Mouse (Mus musculus) intestine, embryonic 16.5 days (tissue): ENCODE measurements at regions not wholly inside any gene's neighbourhood (a gene's known extent, or its start where the extent isn't known, plus 50 kb on each side); places are given as distances from the start of the nearest gene placed in this dataset.

ENCODE experiments used
- ATAC-seq: fragments of 200-750 bp; cut with Nextera tagmentation; 2 replicates; pipeline ENCODE4 v1.8.0; 2017; ENCODE audit warnings: moderate TSS enrichment, moderate library complexity
- H3K27ac ChIP-seq: fragments of 300-500 bp; sonication (generic); 2 replicates; pipeline ENCODE4 v1.5.1; 2014; ENCODE audit warnings: mild to moderate bottlenecking, low read length
- H3K27me3 ChIP-seq: fragments of 300-500 bp; sonication (generic); replicated peaks from 2 replicates; pipeline ENCODE4 v1.6.1; 2014; ENCODE audit warnings: low read length, control low read depth, mixed read lengths; ENCODE audit not compliant: control insufficient read depth, insufficient read depth
- H3K36me3 ChIP-seq: fragments of 300-500 bp; sonication (generic); 2 replicates; pipeline ENCODE4 v1.6.1; 2014; ENCODE audit warnings: low read length, control low read depth; ENCODE audit not compliant: control insufficient read depth, insufficient read depth
- H3K4me1 ChIP-seq: fragments of 300-500 bp; sonication (generic); 2 replicates; pipeline ENCODE4 v1.6.1; 2014; ENCODE audit warnings: low read length, control low read depth, mixed read lengths; ENCODE audit not compliant: control insufficient read depth, insufficient read depth
- H3K4me2 ChIP-seq: fragments of 300-500 bp; sonication (generic); 2 replicates; pipeline ENCODE4 v1.6.1; 2014; ENCODE audit warnings: low read depth, low read length, control low read depth
- H3K4me3 ChIP-seq: fragments of 300-500 bp; sonication (generic); 2 replicates; pipeline ENCODE4 v1.5.1; 2014; ENCODE audit warnings: mild to moderate bottlenecking, low read length
- H3K9ac ChIP-seq: fragments of 300-500 bp; sonication (generic); 2 replicates; pipeline ENCODE4 v1.6.1; 2014; ENCODE audit warnings: low read depth, low read length
- H3K9me3 ChIP-seq: fragments of 300-500 bp; sonication (generic); 2 replicates; pipeline ENCODE4 v1.6.1; 2016; ENCODE audit warnings: low read length, control low read depth; ENCODE audit not compliant: control insufficient read depth
- WGBS: fragments of 180-500 bp; shearing (Covaris S2); extraction: QIAGEN DNeasy Blood & Tissue Kit; methylation state at CpG from one replicate; pipeline ENCODE4 v1.1.7; 2014; 5-methylcytosine and 5-hydroxymethylcytosine counted together

- no peaks in the 10 kb centered on the region for H3K36me3 ChIP-seq
- no peaks in the 10 kb centered on the region for H3K9me3 ChIP-seq
- H3K4me3 ChIP-seq, result no peak overlapping the region
- H3K27ac ChIP-seq, result no peak overlapping the region
- no peak overlapping the region for H3K4me2 ChIP-seq
- ATAC-seq, result no peak
- no peaks in the 10 kb centered on the region for H3K4me1 ChIP-seq
- H3K27me3 ChIP-seq, result no peaks in the 10 kb centered on the region
- H3K9ac ChIP-seq, result no peak overlapping the region
- WGBS, result 71% methylated on average over 1 of the region's 1 CpGs
Observed at GRCm38 (mm10) chr15:42364979-42365378, 2230.8 kb downstream of the 9330182O14Rik start.

GRCm38 (mm10) chr15:42366796-42367195, 2232.6 kb downstream of the 9330182O14Rik start:
- H3K4me3 ChIP-seq, result no peak overlapping the region
- no peak overlapping the region for H3K9ac ChIP-seq
- H3K4me1 ChIP-seq, result no peaks in the 10 kb centered on the region
- H3K4me2 ChIP-seq, result no peak overlapping the region
- H3K9me3 ChIP-seq, result no peaks in the 10 kb centered on the region
- 74% methylated on average over 3 of the region's 3 CpGs for WGBS
- no peak for ATAC-seq
- H3K27me3 ChIP-seq, result no peaks in the 10 kb centered on the region
- H3K27ac ChIP-seq, result no peak overlapping the region
- no peaks in the 10 kb centered on the region for H3K36me3 ChIP-seq

DNA sequence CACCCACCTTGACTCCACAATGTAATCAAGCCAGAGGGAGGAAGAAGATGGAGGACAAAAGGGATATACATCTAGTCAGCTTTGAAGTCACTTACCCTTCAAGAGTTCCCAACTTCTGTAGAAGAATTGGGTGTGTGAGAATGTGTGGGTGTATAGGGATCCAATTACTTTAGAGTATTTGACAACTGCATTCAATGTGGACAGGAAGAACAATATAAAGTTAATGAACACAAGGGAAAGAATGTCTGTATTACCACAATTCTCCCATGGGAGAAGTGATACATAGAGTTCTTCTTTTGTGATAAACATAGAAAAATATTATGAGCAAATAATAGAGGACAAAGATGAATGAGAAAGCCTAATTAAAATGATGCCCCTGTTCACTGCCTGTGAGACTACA, 2235.4 kb downstream of the 9330182O14Rik start:
- H3K36me3 ChIP-seq, result no peaks in the 10 kb centered on the region
- no peak overlapping the region for H3K4me3 ChIP-seq
- ATAC-seq, result no peak
- no peaks in the 10 kb centered on the region for H3K9me3 ChIP-seq
- H3K27me3 ChIP-seq, result no peaks in the 10 kb centered on the region
- no peak overlapping the region for H3K27ac ChIP-seq
- H3K9ac ChIP-seq, result no peak overlapping the region
- no peaks in the 10 kb centered on the region for H3K4me1 ChIP-seq
- no peak overlapping the region for H3K4me2 ChIP-seq

GRCm38 (mm10) chr15:42370044-42370443, 2235.9 kb downstream of the 9330182O14Rik start:
- no peak for ATAC-seq
- H3K4me1 ChIP-seq, result no peaks in the 10 kb centered on the region

DNA sequence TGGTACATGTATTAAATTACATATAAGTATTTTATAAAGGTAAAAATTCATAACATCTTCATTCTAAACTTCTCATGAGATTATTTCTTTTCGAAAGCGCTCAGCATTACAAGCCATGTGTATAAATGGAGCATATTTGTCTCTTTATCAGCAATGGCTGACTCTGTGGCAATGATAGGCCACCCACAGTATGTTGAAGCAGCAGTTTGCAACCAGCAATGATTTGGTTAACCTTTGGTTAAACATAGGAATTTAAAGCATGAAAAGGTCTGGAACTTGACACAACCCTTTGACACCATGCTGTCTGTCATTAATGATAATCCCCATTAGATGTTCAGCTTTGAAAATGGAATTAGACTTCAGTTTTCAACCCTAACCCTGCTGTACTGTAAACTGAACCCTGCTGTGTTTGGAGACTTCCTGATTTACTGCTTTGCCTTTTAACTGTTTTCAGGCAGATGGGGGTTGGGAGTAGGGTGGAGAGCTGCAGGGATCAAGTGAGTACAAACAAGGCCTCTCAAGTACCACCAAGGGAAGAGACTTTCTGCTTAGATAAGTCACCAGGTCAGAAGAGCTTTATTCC, 2238.6 kb downstream of the 9330182O14Rik start:
- Histone ChIP-seq H3K4me1 (no peaks in the 10 kb centered on the region), H3K4me3 (no peak overlapping the region), H3K27ac (no peak overlapping the region), H3K36me3 (no peaks in the 10 kb centered on the region), H3K9me3 (no peaks in the 10 kb centered on the region), H3K9ac (no peak overlapping the region), H3K4me2 (no peak overlapping the region), H3K27me3 (no peaks in the 10 kb centered on the region)
- no peak for ATAC-seq
- 54% methylated on average over 2 of the region's 2 CpGs for WGBS

More at GRCm38 (mm10) chr15:42370044-42370443, 2235.9 kb downstream of the 9330182O14Rik start:
- H3K27ac ChIP-seq, result no peak overlapping the region
- no peak overlapping the region for H3K9ac ChIP-seq
- 40% methylated on average over 1 of the region's 1 CpGs for WGBS
- H3K4me3 ChIP-seq, result no peak overlapping the region
- no peak overlapping the region for H3K4me2 ChIP-seq
- H3K36me3 ChIP-seq, result no peaks in the 10 kb centered on the region
- H3K9me3 ChIP-seq, result no peaks in the 10 kb centered on the region
- H3K27me3 ChIP-seq, result no peaks in the 10 kb centered on the region
